Mouse (Mus musculus) NIH3T3 (cell line): ENCODE measurements around the gene Kifc1.
"Not testable (repeated sequence)": the region's sequence is repeated elsewhere in the genome, so short reads cannot be mapped to it uniquely, and the experiment has no call there.

Experiments
- DNase-seq: peaks from one replicate; pipeline ENCODE4 v3.0.0-alpha.2; 2012; ENCODE audit warnings: low read depth

The Kifc1 gene

DNA sequence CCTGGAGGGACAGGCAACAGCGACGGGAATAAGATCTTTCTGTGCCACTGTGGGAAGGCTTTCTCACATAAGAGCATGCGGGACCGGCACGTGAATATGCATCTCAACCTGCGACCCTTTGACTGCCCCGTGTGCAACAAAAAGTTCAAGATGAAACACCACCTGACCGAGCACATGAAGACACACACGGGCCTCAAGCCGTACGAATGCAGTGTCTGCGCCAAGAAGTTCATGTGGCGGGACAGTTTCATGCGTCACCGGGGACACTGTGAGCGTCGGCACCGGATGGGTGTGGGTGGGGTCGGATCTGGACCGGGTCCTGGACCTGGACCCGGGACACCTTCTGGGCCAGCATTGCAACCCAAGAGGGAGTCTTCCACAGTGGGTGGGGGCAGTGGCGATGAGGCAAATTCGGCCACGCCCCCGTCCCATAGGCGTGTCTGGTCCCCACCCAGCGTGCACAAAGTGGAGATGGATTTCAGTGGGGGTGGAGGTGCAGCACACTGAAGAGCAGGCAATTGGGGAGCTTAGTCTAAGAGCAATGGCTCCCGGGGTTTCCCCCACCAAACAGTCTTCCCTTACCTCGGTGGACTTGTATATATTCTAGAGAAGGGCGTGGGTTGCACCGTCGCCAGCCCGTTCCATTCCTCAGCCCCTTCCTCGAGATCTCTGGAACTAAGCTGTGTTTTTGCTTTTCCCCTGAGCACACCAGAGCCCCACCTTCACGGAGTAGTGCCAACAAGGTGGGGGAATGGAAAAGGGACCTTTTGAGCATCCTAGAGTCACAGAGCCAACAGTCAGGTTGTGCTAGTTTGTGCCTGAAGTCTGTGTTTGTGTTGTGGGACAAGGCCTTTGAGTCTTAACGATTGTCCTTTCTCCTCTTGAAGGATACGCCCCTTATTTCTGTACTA, 28.1 kb upstream of the Kifc1 start:
- DNase-seq = peak; percentile 41

DNA sequence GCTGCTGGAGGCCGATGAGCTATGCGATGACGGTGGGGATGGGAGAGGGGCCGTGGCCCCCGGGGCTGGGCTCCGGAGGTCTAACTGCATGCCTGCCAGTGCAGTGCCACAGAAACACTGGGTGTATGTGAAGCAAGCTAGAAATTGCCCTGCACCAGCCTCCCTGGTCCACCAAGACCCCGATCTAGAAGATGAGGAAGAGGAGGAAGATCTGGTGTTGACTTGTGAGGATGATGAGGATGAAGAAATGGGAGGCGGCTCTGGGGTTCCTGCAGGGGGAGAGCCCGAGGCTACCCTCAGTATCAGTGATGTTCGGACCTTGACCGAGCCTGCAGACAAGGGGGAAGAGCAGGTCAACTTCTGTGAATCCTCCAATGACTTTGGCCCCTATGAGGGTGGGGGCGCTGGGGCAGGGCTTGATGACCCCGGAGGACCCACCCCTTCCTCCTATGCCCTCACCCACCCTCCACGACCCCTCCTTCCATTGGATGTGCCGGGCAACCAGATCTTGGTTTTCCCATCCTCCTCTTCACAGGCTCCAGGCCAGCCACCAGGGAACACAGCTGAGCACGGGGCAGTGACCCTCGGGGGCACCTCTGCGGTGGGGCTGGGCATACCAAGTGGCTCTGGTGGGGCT, 27.3 kb upstream of the Kifc1 start:
- DNase-seq = no peak

DNA sequence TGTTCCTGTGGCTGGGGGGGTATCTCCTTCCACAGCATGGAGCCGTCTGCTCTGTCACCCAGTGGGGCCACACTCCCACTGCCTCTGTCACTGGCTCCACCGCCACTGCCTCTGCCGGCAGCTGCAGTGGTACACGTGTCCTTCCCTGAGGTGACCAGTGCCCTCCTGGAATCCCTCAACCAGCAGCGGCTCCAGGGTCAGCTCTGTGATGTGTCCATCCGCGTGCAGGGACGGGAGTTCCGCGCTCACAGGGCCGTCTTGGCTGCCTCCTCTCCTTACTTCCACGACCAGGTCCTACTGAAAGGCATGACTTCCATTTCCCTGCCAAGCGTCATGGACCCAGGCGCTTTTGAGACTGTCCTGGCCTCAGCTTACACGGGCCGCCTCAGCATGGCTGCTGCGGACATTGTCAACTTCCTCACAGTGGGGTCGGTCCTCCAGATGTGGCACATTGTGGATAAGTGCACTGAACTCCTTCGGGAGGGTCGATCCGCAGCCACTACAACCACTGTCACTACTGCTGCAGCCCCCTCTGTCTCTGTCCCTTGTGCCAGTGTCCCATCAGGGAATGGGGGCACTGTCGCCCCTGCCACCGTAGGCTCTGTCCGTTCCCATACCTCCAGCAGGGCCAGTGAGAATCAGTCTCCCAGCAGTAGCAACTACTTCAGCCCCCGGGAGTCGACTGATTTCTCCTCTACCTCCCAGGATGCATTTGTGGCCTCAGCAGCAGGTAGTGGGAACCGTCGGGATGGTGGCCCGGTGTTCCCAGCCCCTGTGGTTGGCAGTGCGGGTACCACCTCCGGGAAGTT, 26.6 kb upstream of the Kifc1 start:
- no peak for DNase-seq

GRCm38 (mm10) chr17:33916294-33916693, 25.8 kb upstream of the Kifc1 start:
- no peak for DNase-seq

- peak; percentile 99 for DNase-seq
Observed at GRCm38 (mm10) chr17:33915671-33916250, 25.3 kb upstream of the Kifc1 start, which contains the start of the genes Tapbp and Zbtb22. Tapbp (plus strand) TSS chr17:33915899. Zbtb22 (plus strand) TSS chr17:33915904.

GRCm38 (mm10) chr17:33914969-33915391, 24.5 kb upstream of the Kifc1 start:
- no peak for DNase-seq

- DNase-seq = no peak
Observed at GRCm38 (mm10) chr17:33913905-33914304, 23.4 kb upstream of the Kifc1 start.

- DNase-seq = no peak
Observed at GRCm38 (mm10) chr17:33913264-33913663, 22.8 kb upstream of the Kifc1 start.

- no peak for DNase-seq
Observed at GRCm38 (mm10) chr17:33911813-33912414, 21.5 kb upstream of the Kifc1 start.

DNA sequence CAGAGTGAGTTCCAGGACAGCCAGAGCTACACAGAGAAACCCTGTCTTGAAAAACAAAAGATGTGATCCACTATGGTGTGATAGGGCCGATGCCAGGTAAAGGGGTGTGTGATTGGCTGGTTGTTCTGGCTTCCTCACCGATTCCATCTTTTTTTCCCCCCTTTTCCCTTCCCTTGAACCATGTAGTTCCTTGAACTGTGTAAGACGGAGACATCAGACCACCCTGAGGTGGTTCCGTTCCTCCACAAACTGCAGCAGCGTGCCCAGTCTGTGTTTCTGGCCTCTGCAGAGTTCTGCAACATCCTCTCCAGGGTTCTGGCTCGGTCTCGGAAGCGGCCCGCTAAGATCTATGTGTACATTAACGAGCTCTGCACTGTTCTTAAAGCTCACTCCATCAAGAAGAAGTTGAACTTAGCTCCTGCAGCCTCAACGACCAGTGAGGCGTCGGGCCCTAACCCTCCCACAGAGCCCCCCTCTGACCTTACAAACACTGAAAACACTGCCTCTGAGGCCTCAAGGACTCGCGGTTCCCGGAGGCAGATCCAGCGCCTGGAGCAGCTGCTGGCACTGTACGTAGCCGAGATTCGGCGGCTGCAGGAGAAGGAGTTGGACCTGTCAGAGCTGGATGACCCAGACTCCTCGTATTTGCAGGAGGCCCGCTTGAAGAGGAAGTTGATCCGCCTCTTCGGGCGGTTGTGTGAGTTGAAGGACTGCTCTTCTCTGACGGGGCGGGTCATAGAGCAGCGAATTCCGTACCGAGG, 20.8 kb upstream of the Kifc1 start:
- no peak for DNase-seq

- DNase-seq = peak; percentile 66
Observed at GRCm38 (mm10) chr17:33910346-33911051, 20.0 kb upstream of the Kifc1 start.

DNA sequence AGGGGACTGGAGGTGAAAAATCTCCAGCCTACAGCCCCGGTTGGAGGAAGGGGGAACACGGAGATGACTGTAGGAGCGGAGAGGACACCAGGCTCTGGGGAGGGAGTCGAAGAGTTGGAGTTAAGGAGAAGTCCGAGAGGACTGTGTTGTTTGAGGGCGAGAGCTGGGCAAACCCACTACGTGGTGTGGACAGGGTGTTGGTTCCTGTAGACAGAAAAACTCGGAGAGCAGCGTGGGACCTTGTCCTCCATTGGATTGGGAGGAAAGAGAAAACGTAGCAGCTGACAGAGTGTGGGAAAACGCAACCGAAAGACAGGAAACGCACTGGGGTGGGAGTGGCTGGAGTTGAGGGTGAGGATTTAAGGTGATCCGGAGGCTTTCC, 19.4 kb upstream of the Kifc1 start:
- DNase-seq = peak; percentile 75

DNA sequence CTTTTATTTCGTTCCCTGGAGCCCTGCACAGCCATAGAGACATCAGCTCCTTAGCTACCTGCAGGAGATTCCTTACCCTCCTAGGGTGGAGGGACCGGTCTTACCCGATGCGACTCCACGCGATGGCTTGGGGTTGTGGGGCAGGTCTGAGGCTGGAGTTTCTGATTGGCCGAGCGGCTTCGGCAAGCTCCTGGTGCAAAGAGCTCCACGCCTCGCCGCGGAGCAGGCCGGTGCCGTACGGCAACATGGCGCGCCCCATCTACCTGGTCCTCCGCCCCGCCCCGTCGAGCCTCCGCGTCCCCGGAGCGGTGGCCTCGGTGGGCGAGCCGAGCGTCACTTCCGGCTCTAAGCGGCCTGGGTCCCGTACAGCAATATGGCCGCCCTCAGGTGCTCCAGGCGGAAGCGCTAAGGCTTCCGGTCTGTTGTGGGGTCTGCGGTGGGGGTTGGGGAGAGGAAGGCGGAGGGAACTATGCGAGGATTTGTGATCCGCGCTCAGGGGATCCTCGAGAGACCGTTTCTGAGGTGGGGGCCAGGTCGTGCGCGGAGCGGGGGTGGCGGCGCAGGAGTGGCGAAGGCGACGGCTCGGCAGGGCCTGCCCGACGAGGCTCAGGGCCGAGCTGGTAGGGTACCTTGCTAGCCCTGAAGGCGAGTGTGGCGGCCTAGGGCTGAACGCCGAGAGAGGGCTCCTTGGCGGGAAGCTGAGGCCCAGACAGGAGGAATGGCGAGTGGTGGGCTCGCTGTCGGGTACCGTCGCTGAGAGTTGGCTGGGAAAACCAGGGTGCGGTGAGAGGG, 18.8 kb upstream of the Kifc1 start, which contains the start of gene Daxx:
TSS of gene Daxx (plus strand) at position 338 of the 792 bp plus-strand sequence.
- DNase-seq = peak; percentile 100

- DNase-seq = peak; percentile 60
Observed at GRCm38 (mm10) chr17:33908331-33909076, 18.0 kb upstream of the Kifc1 start.

- not testable (repeated sequence) for DNase-seq
Observed at GRCm38 (mm10) chr17:33904835-33905234, 14.4 kb upstream of the Kifc1 start, which contains the start of gene Platr17. Platr17 (plus strand) TSS chr17:33905135.

- not testable (repeated sequence) for DNase-seq
Observed at GRCm38 (mm10) chr17:33903911-33904651, 13.6 kb upstream of the Kifc1 start.

GRCm38 (mm10) chr17:33902491-33902890, 12.0 kb upstream of the Kifc1 start:
- DNase-seq = no peak

DNA sequence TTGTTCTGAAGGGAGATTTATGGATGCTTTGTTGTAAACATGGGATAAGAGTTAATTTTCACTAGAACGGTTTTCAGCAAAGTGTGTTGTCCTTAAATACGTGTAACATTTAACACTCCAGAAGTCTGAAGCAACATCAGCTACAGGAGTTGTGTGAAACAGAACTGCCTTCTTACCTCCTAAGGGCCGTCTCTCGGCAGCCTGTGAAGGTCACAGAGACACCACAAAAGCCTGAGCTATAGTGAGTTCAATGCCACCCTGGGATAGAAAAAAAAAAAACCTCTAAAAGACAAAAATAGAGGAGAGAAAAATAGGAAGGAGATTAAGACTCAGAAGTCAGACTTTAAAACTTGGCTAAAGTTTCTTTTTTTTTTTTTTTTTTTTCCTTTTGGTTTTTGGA, 11.6 kb upstream of the Kifc1 start:
- no peak for DNase-seq
